Mouse (Mus musculus) midbrain, embryonic 14.5 days (tissue): ENCODE data around the gene Usp31. TPM values are rescaled to one million over a fixed set of nuclear protein-coding genes. Genes with fewer than 3 reads are reported as not detected.

Experiments
- ATAC-seq: fragments of 200-750 bp; cut with Nextera tagmentation; 2 replicates; pipeline ENCODE4 v1.8.0; 2017; ENCODE audit warnings: moderate number of reproducible peaks, moderate library complexity; ENCODE audit not compliant: low FRiP score, low TSS enrichment
- DNase-seq: peaks from one replicate; pipeline ENCODE4 v3.0.0-alpha.2; 2015
- H3K27ac ChIP-seq: fragments of 300-500 bp; sonication (generic); replicated peaks from 2 replicates; pipeline ENCODE4 v1.5.1; 2014; ENCODE audit warnings: mild to moderate bottlenecking, low read depth, low read length, moderate library complexity
- H3K27me3 ChIP-seq: fragments of 300-500 bp; sonication (generic); 2 replicates; pipeline ENCODE4 v1.6.1; 2014; ENCODE audit warnings: low read length, control low read depth, mixed read lengths; ENCODE audit not compliant: control insufficient read depth, insufficient read depth
- H3K36me3 ChIP-seq: fragments of 300-500 bp; sonication (generic); 2 replicates; pipeline ENCODE4 v1.6.1; 2014; ENCODE audit warnings: low read length, control low read depth; ENCODE audit not compliant: control insufficient read depth, insufficient read depth
- H3K4me1 ChIP-seq: fragments of 300-500 bp; sonication (generic); 2 replicates; pipeline ENCODE4 v1.6.1; 2014; ENCODE audit warnings: mild to moderate bottlenecking, antibody characterized with exemption, low read length, control low read depth; ENCODE audit not compliant: control insufficient read depth, insufficient read depth
- H3K4me2 ChIP-seq: fragments of 300-500 bp; sonication (generic); 2 replicates; pipeline ENCODE4 v1.6.1; 2014; ENCODE audit warnings: mild to moderate bottlenecking, low read length, moderate library complexity
- H3K4me3 ChIP-seq: fragments of 300-500 bp; sonication (generic); replicated peaks from 2 replicates; pipeline ENCODE4 v1.5.1; 2014; ENCODE audit warnings: low read depth, low read length
- H3K9ac ChIP-seq: fragments of 300-500 bp; sonication (generic); replicated peaks from 2 replicates; pipeline ENCODE4 v1.6.1; 2014; ENCODE audit warnings: mild to moderate bottlenecking, low read length, moderate library complexity
- H3K9me3 ChIP-seq: fragments of 300-500 bp; sonication (generic); 2 replicates; pipeline ENCODE4 v1.6.1; 2016; ENCODE audit warnings: low read length, control low read depth, mixed read lengths; ENCODE audit not compliant: control insufficient read depth
- WGBS: fragments of 180-500 bp; shearing (Covaris S2); extraction: QIAGEN DNeasy Blood & Tissue Kit; methylation state at CpG from one replicate; pipeline ENCODE4 v1.1.7; 2014; 5-methylcytosine and 5-hydroxymethylcytosine counted together
- polyA plus RNA-seq: library from polyadenylated mRNA; unstranded; fragments of >200 nt; fragmentation: Nextera tagmentation; extraction: Ambion mirVana; gene quantifications from 2 replicates; pipeline ENCODE4 v1.2.1, GENCODE M21; 2014

The Usp31 gene
- polyA plus RNA-seq, 1 experiment from 2014 or later: 5.5 TPM

DNA sequence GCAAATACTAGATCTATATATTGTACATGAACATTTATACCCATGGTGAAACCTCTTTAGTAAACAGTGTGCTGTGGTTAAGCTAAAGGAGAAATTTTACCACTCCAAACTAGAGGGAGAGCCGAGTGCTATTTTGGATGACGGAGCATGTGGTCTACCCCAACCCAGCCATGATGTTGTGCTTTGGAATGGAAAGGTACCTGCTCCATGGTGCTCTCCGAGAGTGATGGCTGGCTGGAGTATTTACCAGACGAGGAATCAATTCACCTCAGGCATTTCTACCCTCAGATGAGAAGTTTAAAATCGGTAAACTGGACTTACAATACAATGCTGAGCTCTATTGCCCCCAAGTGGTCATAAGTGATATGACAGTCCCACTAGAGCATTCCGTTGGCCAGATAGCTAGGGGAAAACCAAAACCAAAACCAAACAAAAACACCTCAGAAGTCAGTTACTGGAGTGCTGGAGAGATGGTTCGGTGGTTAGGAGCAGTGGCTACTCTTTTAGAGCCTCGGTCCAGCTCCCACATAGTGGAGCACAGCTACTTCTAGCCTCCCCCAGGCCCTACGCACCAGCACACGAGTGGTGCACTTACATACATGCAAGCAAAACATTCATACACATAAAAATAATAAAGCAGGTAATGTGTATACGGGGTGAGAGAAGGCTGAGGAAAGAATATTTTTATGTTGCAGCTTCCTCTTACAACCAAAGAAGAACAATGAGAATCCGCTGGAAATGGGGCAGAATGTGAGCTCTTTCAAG, 65.9 kb downstream of the Usp31 start:
- peak; percentile 87 for DNase-seq
- H3K27ac ChIP-seq: no peak overlapping the region
- H3K36me3 ChIP-seq: peaks cover 4% of the 10 kb centered on the region; the same call in 1 of the 2 replicates
- WGBS: 58% methylated on average over 12 of the region's 12 CpGs
- no peak for ATAC-seq
- no peak overlapping the region for H3K4me2 ChIP-seq
- no peaks in the 10 kb centered on the region for H3K9me3 ChIP-seq
- H3K4me1 ChIP-seq: 0 out of 2 replicates have a peak, but pooled peaks cover 3% of the 10 kb centered on the region
- no peak overlapping the region for H3K4me3 ChIP-seq
- no peaks in the 10 kb centered on the region for H3K27me3 ChIP-seq
- H3K9ac ChIP-seq: no peak overlapping the region

DNA sequence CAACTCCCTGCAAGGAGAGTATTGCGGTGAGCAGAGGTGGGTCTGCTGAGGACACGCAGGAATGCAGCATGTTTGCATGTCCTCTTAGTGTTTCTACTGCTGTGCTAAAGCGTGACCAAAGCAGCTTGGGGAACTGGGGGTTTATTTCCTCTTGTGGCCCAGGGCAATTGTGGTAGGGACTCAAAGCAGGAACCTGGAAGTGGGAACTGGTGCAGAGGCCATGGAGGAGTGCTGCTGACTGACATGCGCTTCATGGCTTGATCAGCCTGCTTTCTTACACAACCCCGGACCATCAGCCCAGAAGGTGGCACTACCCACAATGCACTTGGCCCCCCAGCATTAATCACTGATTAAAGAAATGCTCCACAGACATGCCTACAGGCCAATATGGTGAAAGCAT, 70.3 kb downstream of the Usp31 start:
- H3K4me2 ChIP-seq: no peak overlapping the region
- H3K27ac ChIP-seq: no peak overlapping the region
- H3K4me1 ChIP-seq: 0 out of 2 replicates have a peak, but pooled peaks cover 3% of the 10 kb centered on the region
- no peak overlapping the region for H3K9ac ChIP-seq
- ATAC-seq (no peak), DNase-seq (no peak)
- H3K27me3 ChIP-seq: no peaks in the 10 kb centered on the region
- 72% methylated on average over 5 of the region's 5 CpGs for WGBS
- no peaks in the 10 kb centered on the region for H3K36me3 ChIP-seq
- H3K4me3 ChIP-seq: no peak overlapping the region
- H3K9me3 ChIP-seq: peaks cover 5% of the 10 kb centered on the region; the same call in 1 of the 2 replicates

DNA sequence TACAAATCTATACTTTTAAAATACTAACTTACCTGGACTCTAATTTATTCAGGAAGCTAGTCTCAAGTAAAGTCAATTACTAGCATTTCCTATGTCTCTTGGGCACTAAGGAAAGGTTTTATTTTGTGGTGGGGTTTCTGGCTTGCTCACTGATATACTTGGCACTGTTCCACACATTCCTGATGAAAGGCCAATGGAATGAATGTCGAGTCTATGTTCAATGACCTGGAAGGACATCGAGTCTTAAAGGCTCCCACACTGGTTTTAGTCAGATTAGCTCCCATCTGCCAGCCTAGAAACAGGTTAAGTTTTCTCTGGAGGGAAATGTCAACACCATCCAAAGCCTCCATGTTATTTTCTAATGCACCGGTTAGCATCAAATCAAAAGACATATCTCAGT, 72.8 kb downstream of the Usp31 start:
- ATAC-seq: no peak

DNA sequence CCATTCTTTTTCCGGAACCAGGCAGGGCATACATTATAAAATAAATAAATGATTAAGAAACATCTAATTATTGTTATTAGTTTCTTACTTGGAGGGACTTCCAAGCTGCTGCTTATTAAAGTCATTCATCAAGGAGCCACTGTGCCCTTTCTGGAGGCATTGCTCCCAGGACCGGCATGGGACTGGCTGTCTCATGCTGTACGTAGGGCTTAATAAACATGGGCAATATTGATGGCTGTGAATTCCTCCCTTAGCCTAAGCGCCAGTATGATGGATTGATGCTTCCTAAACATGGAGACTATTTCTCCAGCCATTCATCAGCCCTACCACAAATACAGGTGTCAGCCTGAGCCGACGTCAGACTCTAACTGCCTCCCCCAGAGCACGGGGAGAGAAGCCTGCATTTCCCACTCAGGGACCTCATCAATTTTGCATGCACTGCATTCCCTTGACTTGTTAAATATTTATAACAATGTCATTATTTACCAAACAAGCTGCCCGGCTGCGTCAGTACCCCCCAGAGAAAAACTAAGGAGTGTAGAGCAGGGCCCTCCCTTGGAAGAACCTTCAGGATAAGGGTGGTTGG, 84.1 kb downstream of the Usp31 start:
- Histone ChIP-seq H3K27ac (peak overlapping the region; percentile 39; the same call in 1 of the 2 replicates), H3K9ac (no peak overlapping the region), H3K4me3 (no peak overlapping the region), H3K9me3 (no peaks in the 10 kb centered on the region), H3K4me1 (peaks cover 12% of the 10 kb centered on the region; the same call in 1 of the 2 replicates), H3K4me2 (no peak overlapping the region), H3K27me3 (no peaks in the 10 kb centered on the region), H3K36me3 (no peaks in the 10 kb centered on the region)
- DNase-seq (peak; percentile 50), ATAC-seq (no peak)
- WGBS: 55% methylated on average over 9 of the region's 9 CpGs

More for the DNA sequence above, 72.8 kb downstream of the Usp31 start:
- Histone ChIP-seq H3K36me3 (no peaks in the 10 kb centered on the region), H3K4me2 (no peak overlapping the region), H3K9ac (no peak overlapping the region), H3K27me3 (no peaks in the 10 kb centered on the region), H3K9me3 (peaks cover 5% of the 10 kb centered on the region; the same call in 1 of the 2 replicates), H3K27ac (no peak overlapping the region), H3K4me3 (no peak overlapping the region), H3K4me1 (0 out of 2 replicates have a peak, but pooled peaks cover 3% of the 10 kb centered on the region)
- DNase-seq: no peak
- WGBS: 77% methylated on average over 3 of the region's 3 CpGs

DNA sequence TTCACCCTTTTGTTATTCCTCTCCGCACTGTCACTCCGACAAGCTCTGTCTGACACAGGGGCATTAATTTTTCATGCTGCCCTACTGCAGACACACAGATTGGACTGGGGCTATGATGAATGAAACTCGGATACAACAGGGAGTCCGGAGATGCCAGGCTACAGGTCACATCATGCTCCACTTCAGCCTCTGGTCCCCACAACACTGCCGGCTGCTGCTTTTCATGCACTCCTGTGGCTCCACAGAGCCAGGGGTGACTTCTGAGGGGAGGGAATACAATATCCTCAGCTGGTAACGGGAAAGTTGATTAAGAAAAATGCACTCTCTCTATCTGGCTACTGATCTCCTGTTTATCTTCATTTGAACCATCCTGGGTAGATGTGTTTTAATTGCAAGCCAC, 84.6 kb downstream of the Usp31 start:
- H3K4me3 ChIP-seq: no peak overlapping the region
- 42% methylated on average over 6 of the region's 6 CpGs for WGBS
- 0 out of 2 replicates have a peak overlapping the region, but pooled peaks have one; percentile 4 for H3K4me2 ChIP-seq
- H3K4me1 ChIP-seq: peaks cover 12% of the 10 kb centered on the region; the same call in 1 of the 2 replicates
- no peaks in the 10 kb centered on the region for H3K36me3 ChIP-seq
- no peak overlapping the region for H3K9ac ChIP-seq
- peak; percentile 58 for DNase-seq
- no peaks in the 10 kb centered on the region for H3K27me3 ChIP-seq
- H3K9me3 ChIP-seq: no peaks in the 10 kb centered on the region
- H3K27ac ChIP-seq: peak overlapping the region; percentile 39
- peak; percentile 46; the same call in 1 of the 2 replicates for ATAC-seq

DNA sequence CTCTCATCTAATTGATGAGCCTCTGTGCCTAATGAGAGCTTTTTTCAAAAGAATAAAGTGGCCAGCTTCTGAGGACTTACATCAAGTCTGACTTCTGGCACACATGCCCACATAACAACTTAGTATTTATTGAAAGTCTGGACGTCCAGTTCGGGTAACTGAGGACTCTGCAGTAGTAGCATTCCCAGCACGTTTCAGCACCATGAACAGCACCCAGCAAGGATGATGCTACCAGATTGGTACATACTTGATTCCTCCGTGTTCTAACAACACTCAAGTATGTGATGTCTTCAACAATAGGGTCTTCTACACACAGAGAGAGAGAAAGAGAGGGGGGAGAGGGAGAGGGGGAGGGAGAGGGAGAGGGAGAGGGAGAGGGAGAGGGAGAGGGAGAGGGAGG, 105.4 kb downstream of the Usp31 start:
- 34% methylated on average over 4 of the region's 4 CpGs for WGBS
- H3K4me1 ChIP-seq: no peaks in the 10 kb centered on the region
- ATAC-seq: no peak
- no peaks in the 10 kb centered on the region for H3K36me3 ChIP-seq
- no peak overlapping the region for H3K27ac ChIP-seq
- no peaks in the 10 kb centered on the region for H3K27me3 ChIP-seq
- no peak overlapping the region for H3K4me2 ChIP-seq
- H3K9me3 ChIP-seq: no peaks in the 10 kb centered on the region
- H3K4me3 ChIP-seq: no peak overlapping the region
- DNase-seq: peak; percentile 23
- H3K9ac ChIP-seq: no peak overlapping the region

DNA sequence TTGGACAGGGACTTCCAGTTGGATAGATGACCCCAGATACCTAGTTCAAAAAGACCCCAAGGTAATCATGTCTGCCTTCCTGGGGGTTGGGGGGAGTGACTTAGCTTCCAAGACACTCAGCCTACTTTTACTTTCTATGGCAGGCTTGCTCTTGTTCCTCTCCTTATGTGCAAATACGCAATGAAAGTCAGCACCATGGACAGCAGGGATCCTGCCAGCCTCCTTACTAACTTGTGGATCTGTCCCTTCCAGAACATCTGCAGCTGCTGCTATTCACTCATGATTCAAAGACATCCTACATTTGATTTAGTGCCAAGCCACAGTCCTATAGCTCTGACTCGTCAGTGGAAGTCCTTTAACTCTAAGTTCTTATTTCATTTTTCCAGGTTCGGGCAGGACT, 110.7 kb downstream of the Usp31 start:
- Histone ChIP-seq H3K4me2 (no peak overlapping the region), H3K27me3 (no peaks in the 10 kb centered on the region), H3K4me3 (no peak overlapping the region), H3K9me3 (no peaks in the 10 kb centered on the region), H3K36me3 (no peaks in the 10 kb centered on the region), H3K9ac (no peak overlapping the region), H3K4me1 (no peaks in the 10 kb centered on the region), H3K27ac (no peak overlapping the region)
- 71% methylated on average over 3 of the region's 3 CpGs for WGBS
- DNase-seq: peak; percentile 44
- ATAC-seq: no peak

DNA sequence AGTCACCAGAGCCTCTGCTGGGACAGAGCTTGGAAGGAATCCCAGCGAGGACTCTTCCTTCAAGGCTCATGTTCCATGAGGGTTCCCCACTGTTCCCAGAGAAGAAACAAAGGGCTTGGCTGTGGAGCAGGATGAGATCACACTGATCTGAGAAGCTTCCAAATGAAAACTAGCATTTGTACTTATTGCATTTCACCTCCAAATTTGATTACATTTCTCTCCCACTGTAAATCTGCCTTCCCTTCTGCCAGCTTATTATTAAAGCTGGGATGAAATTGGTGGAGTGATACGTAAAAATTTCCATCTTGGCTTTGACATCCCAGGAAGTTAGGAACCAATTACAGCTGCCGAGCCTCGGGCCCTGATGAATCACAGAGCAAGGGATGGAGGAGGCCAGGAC, 111.6 kb downstream of the Usp31 start:
- 85% methylated on average over 4 of the region's 4 CpGs for WGBS
- ATAC-seq (no peak), DNase-seq (no peak)
- Histone ChIP-seq H3K4me3 (no peak overlapping the region), H3K4me1 (no peaks in the 10 kb centered on the region), H3K9ac (no peak overlapping the region), H3K9me3 (no peaks in the 10 kb centered on the region), H3K27ac (no peak overlapping the region), H3K4me2 (no peak overlapping the region), H3K27me3 (no peaks in the 10 kb centered on the region), H3K36me3 (no peaks in the 10 kb centered on the region)

DNA sequence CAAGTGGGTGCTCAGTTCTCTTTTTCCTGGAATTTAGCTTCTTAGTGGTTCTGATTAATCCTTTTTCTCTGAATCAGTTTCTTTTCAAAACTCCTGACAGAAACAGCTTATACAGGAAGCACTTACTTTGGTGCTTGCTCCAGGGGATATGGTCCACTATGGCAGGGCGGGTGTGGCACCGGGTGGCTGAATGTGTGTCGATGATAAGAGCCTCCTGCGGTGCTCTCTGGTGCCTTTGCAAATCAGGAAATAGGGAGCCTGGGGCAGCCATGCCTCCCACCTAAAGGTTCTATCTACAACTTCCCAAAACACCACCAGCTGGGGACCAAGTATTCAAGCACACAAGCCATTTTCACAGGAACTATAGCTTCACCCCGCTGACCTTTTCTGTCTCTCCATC, 112.0 kb downstream of the Usp31 start:
- no peaks in the 10 kb centered on the region for H3K27me3 ChIP-seq
- no peaks in the 10 kb centered on the region for H3K4me1 ChIP-seq

More for the DNA sequence above, 112.0 kb downstream of the Usp31 start:
- no peak overlapping the region for H3K9ac ChIP-seq
- no peak overlapping the region for H3K27ac ChIP-seq
- no peaks in the 10 kb centered on the region for H3K9me3 ChIP-seq
- ATAC-seq: no peak
- H3K4me3 ChIP-seq: no peak overlapping the region
- DNase-seq: no peak
- WGBS: 88% methylated on average over 5 of the region's 5 CpGs
- H3K4me2 ChIP-seq: no peak overlapping the region
- no peaks in the 10 kb centered on the region for H3K36me3 ChIP-seq
